Comparison of ENCODE assay signal across 23 mouse cellular contexts in genomic region chr9:45644833-45645388, GRCm38 (mm10).
DNase-seq lines count a peak whose midpoint lies in the region; ATAC-seq lines count a peak whose summit lies in the region.
"Had no signal": no experiment of that assay in that cellular context is flagged by ENCODE, and none has a peak within 500 bp of the region (broad histone marks: within the 10 kb centered on the region; RNA-seq: fewer than 3 reads in every experiment).

No protein-coding gene starts in this region.

- H3K4me1 ChIP-seq in forebrain, embryonic 13.5 days = peaks cover 24% of the 10 kb centered on the region
- H3K4me1 ChIP-seq in forebrain, embryonic 12.5 days = peaks cover 32% of the 10 kb centered on the region
- peaks cover 25% of the 10 kb centered on the region for H3K4me1 ChIP-seq in midbrain, embryonic 13.5 days (replicated peaks)
- H3K4me1 ChIP-seq in midbrain, embryonic 11.5 days (ENCODE audit: control insufficient read depth, insufficient read depth, low read length) = peaks cover 14% of the 10 kb centered on the region; the same call in 1 of the 2 replicates
- H3K4me1 ChIP-seq in liver, embryonic 11.5 days (replicated peaks; ENCODE audit: control insufficient read depth, insufficient read depth, low read length) = no peaks in the 10 kb centered on the region
- H3K4me1 ChIP-seq: intestine, embryonic 15.5 days; lung, embryonic 15.5 days had no signal

- H3K4me3 ChIP-seq in forebrain, embryonic 13.5 days = no peak overlapping the region
- H3K4me3 ChIP-seq in forebrain, embryonic 12.5 days (replicated peaks) = no peak overlapping the region
- H3K4me3 ChIP-seq in midbrain, embryonic 13.5 days (replicated peaks) = no peak overlapping the region
- H3K4me3 ChIP-seq in midbrain, embryonic 11.5 days (ENCODE audit: low read depth, low read length) = no peak overlapping the region
- no peak overlapping the region for H3K4me3 ChIP-seq in liver, embryonic 11.5 days (ENCODE audit: low read depth, low read length)
- H3K4me3 ChIP-seq: embryonic facial prominence, embryonic 12.5 days; heart, adult 2 months; heart, embryonic 12.5 days; intestine, embryonic 15.5 days; lung, embryonic 15.5 days had no signal

- H3K9ac ChIP-seq in forebrain, embryonic 13.5 days = no peak overlapping the region
- no peak overlapping the region for H3K9ac ChIP-seq in forebrain, embryonic 12.5 days
- H3K9ac ChIP-seq in midbrain, embryonic 13.5 days (replicated peaks) = no peak overlapping the region
- no peak overlapping the region for H3K9ac ChIP-seq in midbrain, embryonic 11.5 days (ENCODE audit: low read length)
- no peak overlapping the region for H3K9ac ChIP-seq in liver, embryonic 11.5 days (ENCODE audit: low read depth, low read length)
- H3K9ac ChIP-seq: embryonic facial prominence, embryonic 12.5 days; heart, embryonic 12.5 days; intestine, embryonic 15.5 days; lung, embryonic 15.5 days had no signal

- H3K9me3 ChIP-seq in forebrain, embryonic 13.5 days (replicated peaks) = 0 out of 2 replicates have a peak, but pooled peaks cover 4% of the 10 kb centered on the region
- H3K9me3 ChIP-seq in forebrain, embryonic 12.5 days = no peaks in the 10 kb centered on the region; the same call in 1 of the 2 replicates
- H3K9me3 ChIP-seq in midbrain, embryonic 13.5 days = no peaks in the 10 kb centered on the region
- no peaks in the 10 kb centered on the region for H3K9me3 ChIP-seq in midbrain, embryonic 11.5 days (ENCODE audit: control insufficient read depth, low read length)
- no peaks in the 10 kb centered on the region for H3K9me3 ChIP-seq in liver, embryonic 11.5 days (ENCODE audit: control insufficient read depth, low read length)
- H3K9me3 ChIP-seq: embryonic facial prominence, embryonic 12.5 days; heart, embryonic 12.5 days; intestine, embryonic 15.5 days; lung, embryonic 15.5 days had no signal

- H3K4me2 ChIP-seq in forebrain, embryonic 13.5 days = no peak overlapping the region
- no peak overlapping the region for H3K4me2 ChIP-seq in forebrain, embryonic 12.5 days
- no peak overlapping the region for H3K4me2 ChIP-seq in midbrain, embryonic 13.5 days (replicated peaks)
- H3K4me2 ChIP-seq in midbrain, embryonic 11.5 days = no peak overlapping the region
- H3K4me2 ChIP-seq in liver, embryonic 11.5 days = no peak overlapping the region
- H3K4me2 ChIP-seq: embryonic facial prominence, embryonic 12.5 days; heart, embryonic 12.5 days; intestine, embryonic 15.5 days; lung, embryonic 15.5 days had no signal

- no peaks in the 10 kb centered on the region for H3K27me3 ChIP-seq in forebrain, embryonic 13.5 days
- no peaks in the 10 kb centered on the region for H3K27me3 ChIP-seq in forebrain, embryonic 12.5 days
- peaks cover 7% of the 10 kb centered on the region; the same call in 1 of the 2 replicates for H3K27me3 ChIP-seq in midbrain, embryonic 13.5 days
- no peaks in the 10 kb centered on the region for H3K27me3 ChIP-seq in midbrain, embryonic 11.5 days (ENCODE audit: control insufficient read depth, insufficient read depth, low read length)
- H3K27me3 ChIP-seq in liver, embryonic 11.5 days (replicated peaks; ENCODE audit: control insufficient read depth, insufficient read depth, low read length) = no peaks in the 10 kb centered on the region
- H3K27me3 ChIP-seq: embryonic facial prominence, embryonic 12.5 days; intestine, embryonic 15.5 days; lung, embryonic 15.5 days had no signal

- H3K36me3 ChIP-seq in forebrain, embryonic 13.5 days (ENCODE audit: poor library complexity, severe bottlenecking) = no peaks in the 10 kb centered on the region
- H3K36me3 ChIP-seq in forebrain, embryonic 12.5 days (replicated peaks) = no peaks in the 10 kb centered on the region
- no peaks in the 10 kb centered on the region for H3K36me3 ChIP-seq in midbrain, embryonic 13.5 days
- H3K36me3 ChIP-seq in midbrain, embryonic 11.5 days (ENCODE audit: control insufficient read depth, insufficient read depth, low read length) = no peaks in the 10 kb centered on the region
- no peaks in the 10 kb centered on the region for H3K36me3 ChIP-seq in liver, embryonic 11.5 days (ENCODE audit: control insufficient read depth, insufficient read depth, low read length)
- H3K36me3 ChIP-seq: embryonic facial prominence, embryonic 12.5 days; heart, embryonic 12.5 days; intestine, embryonic 15.5 days; lung, embryonic 15.5 days had no signal

- WGBS in forebrain, embryonic 13.5 days = 70% methylated on average over 6 of the region's 6 CpGs
- 64% methylated on average over 6 of the region's 6 CpGs for WGBS in forebrain, embryonic 12.5 days
- WGBS in midbrain, embryonic 13.5 days = 67% methylated on average over 6 of the region's 6 CpGs
- WGBS in midbrain, embryonic 11.5 days = 67% methylated on average over 6 of the region's 6 CpGs
- 67% methylated on average over 6 of the region's 6 CpGs for WGBS in liver, embryonic 11.5 days

- no peak for ATAC-seq in forebrain, embryonic 13.5 days
- ATAC-seq in forebrain, embryonic 12.5 days (ENCODE audit: low FRiP score) = no peak
- no peak for ATAC-seq in midbrain, embryonic 13.5 days
- ATAC-seq in midbrain, embryonic 11.5 days (ENCODE audit: low FRiP score) = no peak
- no peak for ATAC-seq in liver, embryonic 11.5 days (replicated peaks; ENCODE audit: low FRiP score)
- ATAC-seq: hindbrain, embryonic 16.5 days; intestine, embryonic 15.5 days had no signal

- peak overlapping the region; percentile 45; the same call in 1 of the 2 replicates for H3K27ac ChIP-seq in forebrain, embryonic 13.5 days
- no peak overlapping the region for H3K27ac ChIP-seq in forebrain, embryonic 12.5 days
- peak overlapping the region; percentile 70 for H3K27ac ChIP-seq in midbrain, embryonic 13.5 days
- no peak overlapping the region; the same call in 1 of the 2 replicates for H3K27ac ChIP-seq in midbrain, embryonic 11.5 days (ENCODE audit: low read depth, low read length)
- no peak overlapping the region for H3K27ac ChIP-seq in liver, embryonic 11.5 days (ENCODE audit: low read depth, low read length)
- H3K27ac ChIP-seq: embryonic facial prominence, embryonic 12.5 days; heart, adult 2 months; intestine, embryonic 15.5 days; lung, embryonic 15.5 days had no signal

- peak; percentile 42 to 53 for DNase-seq in layer of hippocampus, adult 8-10 months (ENCODE audit: low spot score in 2 of 2)
- no peak for DNase-seq in layer of hippocampus, adult 9-10 months (ENCODE audit: low spot score)
- DNase-seq in midbrain, embryonic 11.5 days (ENCODE audit: low spot score, missing footprints) = no peak
- DNase-seq in liver, embryonic 11.5 days (ENCODE audit: low spot score) = no peak
- DNase-seq: adrenal gland, postnatal 14 days; cerebellum, adult 11-12 months; cerebellum, adult 9-11 months; embryo, embryonic 11 days; gastrocnemius, postnatal 36 days; heart, adult 2 months; heart, postnatal 4 days; kidney, adult 2 months; kidney, postnatal 36 days; thymus, adult 2 months; thymus, postnatal 4 days had no signal

Comparison
In these comparisons a context has a peak if more than half of its experiments do, and no peak if none do; other contexts are left out.
1. H3K27ac ChIP-seq: peak in forebrain, embryonic 13.5 days (single experiment) and midbrain, embryonic 13.5 days (single experiment); none in forebrain, embryonic 12.5 days (single experiment), midbrain, embryonic 11.5 days (single experiment) and liver, embryonic 11.5 days (single experiment).
2. DNase-seq: peak in layer of hippocampus, adult 8-10 months (2 of 2); none in layer of hippocampus, adult 9-10 months (single experiment), midbrain, embryonic 11.5 days (single experiment) and liver, embryonic 11.5 days (single experiment).